Mouse (Mus musculus): ENCODE results near the gene Urah. TPM values are rescaled to one million over a fixed set of nuclear protein-coding genes. Genes with fewer than 3 reads are reported as not detected.
A peak's percentile ranks its signal among the peaks of the same experiment; 100 is the strongest.

Gene Urah
- polyA plus RNA-seq, 1 experiment from 2014 or later = 21.9 TPM

GRCm38 (mm10) chr7:140864761-140865160 lies 29.9 kb downstream of the Urah start:
- Histone ChIP-seq H3K27me3 (ENCODE audit: control insufficient read depth, insufficient read depth, low read length) (no peaks in the 10 kb centered on the region), H3K9ac (ENCODE audit: low read length) (no peak overlapping the region), H3K4me3 (ENCODE audit: low read depth, low read length) (no peak overlapping the region), H3K36me3 (ENCODE audit: control insufficient read depth, insufficient read depth, low read length) (peaks cover 21% of the 10 kb centered on the region), H3K4me2 (replicated peaks; ENCODE audit: low read depth) (no peak overlapping the region), H3K9me3 (ENCODE audit: control insufficient read depth, low read length) (no peaks in the 10 kb centered on the region), H3K4me1 (replicated peaks; ENCODE audit: control insufficient read depth, insufficient read depth) (no peaks in the 10 kb centered on the region), H3K27ac (replicated peaks) (no peak overlapping the region)
- DNase-seq (ENCODE audit: low spot score) (no peak), ATAC-seq (ENCODE audit: low FRiP score, low TSS enrichment) (no peak)
- WGBS = 84% methylated on average over 12 of the region's 12 CpGs
- TF ChIP-seq EP300 (optimal IDR thresholded peaks at IDR 0.05) (no peak), CTCF (IDR thresholded peaks at IDR 0.05; ENCODE audit: low read depth) (no peak)

- peaks cover 4% of the 10 kb centered on the region for H3K36me3 ChIP-seq (ENCODE audit: control insufficient read depth, insufficient read depth, low read length)
- ATAC-seq (ENCODE audit: low FRiP score, low TSS enrichment) (no peak), DNase-seq (ENCODE audit: low spot score) (no peak)
- H3K9me3 ChIP-seq (ENCODE audit: control insufficient read depth, low read length) = no peaks in the 10 kb centered on the region
- no peak overlapping the region for H3K9ac ChIP-seq (ENCODE audit: low read length)
- no peak overlapping the region for H3K4me2 ChIP-seq (replicated peaks; ENCODE audit: low read depth)
- WGBS = 89% methylated on average over 4 of the region's 4 CpGs
- TF ChIP-seq EP300 (optimal IDR thresholded peaks at IDR 0.05) (no peak), CTCF (IDR thresholded peaks at IDR 0.05; ENCODE audit: low read depth) (no peak)
- H3K4me3 ChIP-seq (ENCODE audit: low read depth, low read length) = no peak overlapping the region
- H3K27me3 ChIP-seq (ENCODE audit: control insufficient read depth, insufficient read depth, low read length) = no peaks in the 10 kb centered on the region
- no peaks in the 10 kb centered on the region for H3K4me1 ChIP-seq (replicated peaks; ENCODE audit: control insufficient read depth, insufficient read depth)
- H3K27ac ChIP-seq (replicated peaks) = no peak overlapping the region
Measured at GRCm38 (mm10) chr7:140874224-140874623, 39.4 kb downstream of the Urah start.

- Histone ChIP-seq H3K27me3 (ENCODE audit: control insufficient read depth, insufficient read depth, low read length) (no peaks in the 10 kb centered on the region), H3K9ac (ENCODE audit: low read length) (no peak overlapping the region), H3K36me3 (ENCODE audit: control insufficient read depth, insufficient read depth, low read length) (peaks cover 4% of the 10 kb centered on the region), H3K4me3 (ENCODE audit: low read depth, low read length) (no peak overlapping the region), H3K4me2 (replicated peaks; ENCODE audit: low read depth) (no peak overlapping the region), H3K4me1 (replicated peaks; ENCODE audit: control insufficient read depth, insufficient read depth) (no peaks in the 10 kb centered on the region), H3K9me3 (ENCODE audit: control insufficient read depth, low read length) (no peaks in the 10 kb centered on the region), H3K27ac (replicated peaks) (no peak overlapping the region)
- 67% methylated on average over 6 of the region's 6 CpGs for WGBS
- DNase-seq (ENCODE audit: low spot score) (no peak), ATAC-seq (ENCODE audit: low FRiP score, low TSS enrichment) (no peak)
- TF ChIP-seq EP300 (optimal IDR thresholded peaks at IDR 0.05) (no peak), CTCF (IDR thresholded peaks at IDR 0.05; ENCODE audit: low read depth) (no peak)
Measured at GRCm38 (mm10) chr7:140877364-140877763, 42.5 kb downstream of the Urah start.

GRCm38 (mm10) chr7:140879355-140879754 lies 44.5 kb downstream of the Urah start:
- Histone ChIP-seq H3K4me2 (replicated peaks; ENCODE audit: low read depth) (no peak overlapping the region), H3K9ac (ENCODE audit: low read length) (no peak overlapping the region), H3K27me3 (ENCODE audit: control insufficient read depth, insufficient read depth, low read length) (no peaks in the 10 kb centered on the region), H3K4me3 (ENCODE audit: low read depth, low read length) (no peak overlapping the region), H3K4me1 (replicated peaks; ENCODE audit: control insufficient read depth, insufficient read depth) (no peaks in the 10 kb centered on the region), H3K27ac (replicated peaks) (no peak overlapping the region), H3K9me3 (ENCODE audit: control insufficient read depth, low read length) (no peaks in the 10 kb centered on the region), H3K36me3 (ENCODE audit: control insufficient read depth, insufficient read depth, low read length) (peaks cover 3% of the 10 kb centered on the region)
- no peak for ATAC-seq (ENCODE audit: low FRiP score, low TSS enrichment)
- WGBS = 83% methylated on average over 7 of the region's 7 CpGs
- TF ChIP-seq CTCF (IDR thresholded peaks at IDR 0.05; ENCODE audit: low read depth) = no peak
- TF ChIP-seq EP300 (optimal IDR thresholded peaks at IDR 0.05) = no peak
- DNase-seq (ENCODE audit: low spot score) = no peak

GRCm38 (mm10) chr7:140880419-140880818 lies 45.6 kb downstream of the Urah start:
- no peak overlapping the region for H3K27ac ChIP-seq (replicated peaks)
- H3K4me2 ChIP-seq (replicated peaks; ENCODE audit: low read depth) = no peak overlapping the region
- 75% methylated on average over 3 of the region's 3 CpGs for WGBS
- TF ChIP-seq CTCF (IDR thresholded peaks at IDR 0.05; ENCODE audit: low read depth) = no peak
- TF ChIP-seq EP300 (optimal IDR thresholded peaks at IDR 0.05) = no peak
- ATAC-seq (ENCODE audit: low FRiP score, low TSS enrichment) (no peak), DNase-seq (ENCODE audit: low spot score) (no peak)
- H3K4me3 ChIP-seq (ENCODE audit: low read depth, low read length) = no peak overlapping the region
- no peaks in the 10 kb centered on the region for H3K9me3 ChIP-seq (ENCODE audit: control insufficient read depth, low read length)
- no peaks in the 10 kb centered on the region; the same call in 1 of the 2 replicates for H3K36me3 ChIP-seq (ENCODE audit: control insufficient read depth, insufficient read depth, low read length)
- H3K4me1 ChIP-seq (replicated peaks; ENCODE audit: control insufficient read depth, insufficient read depth) = no peaks in the 10 kb centered on the region
- no peaks in the 10 kb centered on the region for H3K27me3 ChIP-seq (ENCODE audit: control insufficient read depth, insufficient read depth, low read length)
- H3K9ac ChIP-seq (ENCODE audit: low read length) = no peak overlapping the region

- no peaks in the 10 kb centered on the region for H3K9me3 ChIP-seq (ENCODE audit: control insufficient read depth, low read length)
- ATAC-seq (ENCODE audit: low FRiP score, low TSS enrichment) = no peak
- peak overlapping the region; percentile 71 for H3K4me3 ChIP-seq (ENCODE audit: low read depth, low read length)
- no peak for DNase-seq (ENCODE audit: low spot score)
- TF ChIP-seq EP300 (optimal IDR thresholded peaks at IDR 0.05) (no peak), CTCF (IDR thresholded peaks at IDR 0.05; ENCODE audit: low read depth) (no peak)
- no peaks in the 10 kb centered on the region for H3K27me3 ChIP-seq (ENCODE audit: control insufficient read depth, insufficient read depth, low read length)
- H3K36me3 ChIP-seq (ENCODE audit: control insufficient read depth, insufficient read depth, low read length) = no peaks in the 10 kb centered on the region; the same call in 1 of the 2 replicates
- H3K4me2 ChIP-seq (replicated peaks; ENCODE audit: low read depth) = peak overlapping the region; percentile 80
- peak overlapping the region; percentile 72; the same call in 1 of the 2 replicates for H3K9ac ChIP-seq (ENCODE audit: low read length)
- no peak overlapping the region for H3K27ac ChIP-seq (replicated peaks)
- 13% methylated on average over 8 of the region's 8 CpGs for WGBS
- H3K4me1 ChIP-seq (replicated peaks; ENCODE audit: control insufficient read depth, insufficient read depth) = no peaks in the 10 kb centered on the region
Measured at GRCm38 (mm10) chr7:140880865-140881515, 46.2 kb downstream of the Urah start.
